Mouse (Mus musculus): ENCODE data around the gene Dnm1l.

GRCm38 (mm10) chr16:16273752-16274151, 85.0 kb downstream of the Dnm1l start:
- no peak for TF ChIP-seq REST (IDR thresholded peaks at IDR 0.05; ENCODE audit: insufficient read depth, insufficient read length)
- no peak for TF ChIP-seq CEBPB (IDR thresholded peaks at IDR 0.05; ENCODE audit: insufficient read depth, poor library complexity, severe bottlenecking)
- no peak for TF ChIP-seq MYOG (IDR thresholded peaks at IDR 0.05; ENCODE audit: control insufficient read depth in 1 of 3, insufficient read depth in 1 of 3, insufficient read length in 2 of 3, low read depth in 2 of 3)
- no peak for TF ChIP-seq E2F4 (IDR thresholded peaks at IDR 0.05; ENCODE audit: insufficient read depth)
- TF ChIP-seq POLR2AphosphoS2 (IDR thresholded peaks at IDR 0.05; ENCODE audit: insufficient read length, low read depth) = no peak
- no peak for TF ChIP-seq TCF12 (IDR thresholded peaks at IDR 0.05; ENCODE audit: insufficient read depth, poor library complexity, severe bottlenecking)
- TF ChIP-seq POLR2A (IDR thresholded peaks at IDR 0.05; ENCODE audit: insufficient read length, low read depth) = no peak
- no peak for TF ChIP-seq MYOD1 (IDR thresholded peaks at IDR 0.05; ENCODE audit: control insufficient read depth in 1 of 3, insufficient read length in 2 of 3, low read depth in 2 of 3)
- no peak for TF ChIP-seq MAX (IDR thresholded peaks at IDR 0.05; ENCODE audit: low read depth)
- TF ChIP-seq SRF (IDR thresholded peaks at IDR 0.05; ENCODE audit: control insufficient read depth, insufficient read length, low read depth) = no peak
- no peak for TF ChIP-seq USF1 (IDR thresholded peaks at IDR 0.05; ENCODE audit: low read depth)
- no peak for TF ChIP-seq TCF3 (IDR thresholded peaks at IDR 0.05; ENCODE audit: insufficient read length, low read depth)

Measured in myocyte (in vitro differentiated cells).